Mouse (Mus musculus): Measurements from ENCODE around the gene Slc50a1.

Gene Slc50a1

GRCm38 (mm10) chr3:89268916-89269315 is 1.5 kb downstream of the Slc50a1 start:
- in situ Hi-C loops (cut with MboI, MseI), result no loop called here

GRCm38 (mm10) chr3:89266439-89266893 is 3.9 kb downstream of the Slc50a1 start:
- in situ Hi-C loops (cut with MboI, MseI), result no loop called here

GRCm38 (mm10) chr3:89262417-89262816 is 8.0 kb downstream of the Slc50a1 start:
- in situ Hi-C loops (cut with MboI, MseI), result no loop called here

- in situ Hi-C loops (cut with MboI, MseI), result no loop called here
Observed at GRCm38 (mm10) chr3:89260211-89260610, 10.2 kb downstream of the Slc50a1 start.

GRCm38 (mm10) chr3:89259076-89259475 is 11.3 kb downstream of the Slc50a1 start, which contains the start of gene Dpm3:
Gene Dpm3, plus strand, starts transcription at chr3:89259358.
- in situ Hi-C loops (cut with MboI, MseI), result no loop called here

GRCm38 (mm10) chr3:89256177-89256576 is 14.2 kb downstream of the Slc50a1 start:
- in situ Hi-C loops (cut with MboI, MseI), result no loop called here

- in situ Hi-C loops (cut with MboI, MseI), result no loop called here
Observed at GRCm38 (mm10) chr3:89254994-89255393, 15.4 kb downstream of the Slc50a1 start.

GRCm38 (mm10) chr3:89251365-89251895 is 18.9 kb downstream of the Slc50a1 start:
- in situ Hi-C loops (cut with MboI, MseI), result no loop called here

- in situ Hi-C loops (cut with MboI, MseI), result no loop called here
Observed at GRCm38 (mm10) chr3:89250435-89251040, 19.8 kb downstream of the Slc50a1 start.

GRCm38 (mm10) chr3:89247466-89247865 is 22.9 kb downstream of the Slc50a1 start:
- in situ Hi-C loops (cut with MboI, MseI), result loop anchor here (5.0 kb wide), 1 partner anchor 35 kb away; the partner anchor contains the start of gene Efna1

- in situ Hi-C loops (cut with MboI, MseI), result loop anchor here (5.0 kb wide), 1 partner anchor 36 kb away; the partner anchor contains the start of gene Efna1
Observed at GRCm38 (mm10) chr3:89246261-89247100, 23.9 kb downstream of the Slc50a1 start, which contains the start of gene Trim46. Gene Trim46, minus strand, starts transcription at chr3:89246309.

GRCm38 (mm10) chr3:89245688-89246171 is 24.6 kb downstream of the Slc50a1 start, which contains the start of gene Krtcap2:
Gene Krtcap2, plus strand, starts transcription at chr3:89245966.
- in situ Hi-C loops (cut with MboI, MseI), result loop anchor here (5.0 kb wide), 1 partner anchor 37 kb away; the partner anchor contains the start of gene Efna1

- in situ Hi-C loops (cut with MboI, MseI), result loop anchor here (5.0 kb wide), 1 partner anchor 37 kb away; the partner anchor contains the start of gene Efna1
Observed at GRCm38 (mm10) chr3:89244982-89245687, 25.2 kb downstream of the Slc50a1 start.

GRCm38 (mm10) chr3:89244158-89244981 is 26.0 kb downstream of the Slc50a1 start:
- in situ Hi-C loops (cut with MboI, MseI), result no loop called here

- in situ Hi-C loops (cut with MboI, MseI), result no loop called here
Observed at GRCm38 (mm10) chr3:89243609-89244008, 26.8 kb downstream of the Slc50a1 start.

- in situ Hi-C loops (cut with MboI, MseI), result no loop called here
Observed at GRCm38 (mm10) chr3:89242331-89242895, 28.0 kb downstream of the Slc50a1 start.

GRCm38 (mm10) chr3:89238494-89238893 is 31.9 kb downstream of the Slc50a1 start:
- in situ Hi-C loops (cut with MboI, MseI), result no loop called here

GRCm38 (mm10) chr3:89237682-89238081 is 32.7 kb downstream of the Slc50a1 start:
- in situ Hi-C loops (cut with MboI, MseI), result no loop called here

GRCm38 (mm10) chr3:89236516-89236915 is 33.9 kb downstream of the Slc50a1 start:
- in situ Hi-C loops (cut with MboI, MseI), result no loop called here

GRCm38 (mm10) chr3:89233562-89234110 is 36.7 kb downstream of the Slc50a1 start:
- in situ Hi-C loops (cut with MboI, MseI), result no loop called here
